Mouse (Mus musculus): ENCODE measurements around the gene Iqgap2.

DNA sequence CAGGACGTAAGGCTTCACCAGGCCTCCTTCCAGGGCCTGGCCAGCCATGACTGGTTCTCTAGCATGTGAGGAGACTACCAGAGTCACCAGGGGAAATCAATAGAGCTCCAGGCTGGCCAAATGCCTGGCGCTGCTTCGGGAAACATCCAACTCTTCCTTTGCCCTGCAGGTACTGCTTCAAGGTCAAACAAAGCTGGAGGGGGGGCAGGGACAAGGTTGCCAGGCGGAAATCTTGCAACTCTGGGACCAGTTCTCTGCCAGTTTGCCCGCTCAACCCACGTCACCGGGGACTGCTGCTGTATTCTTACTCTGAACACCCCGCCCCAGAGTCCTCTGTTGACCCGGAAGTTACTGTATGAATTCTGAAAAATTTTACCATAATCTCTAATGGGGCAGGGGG, 18.5 kb upstream of the Iqgap2 start:
- TF ChIP-seq ZKSCAN1 (IDR thresholded peaks at IDR 0.05; ENCODE audit: borderline replicate concordance, low read depth, low read length) (no peak), CHD1 (IDR thresholded peaks at IDR 0.05; ENCODE audit: low read depth, low read length) (no peak), MAFK (IDR thresholded peaks at IDR 0.05; ENCODE audit: insufficient replicate concordance, low read length) (no peak), POLR2A (IDR thresholded peaks at IDR 0.05; ENCODE audit: low read depth, low read length) (no peak), CHD2 (IDR thresholded peaks at IDR 0.05; ENCODE audit: low read length) (no peak), CTCF (conservative IDR thresholded peaks at IDR 0.05 in 1 of 2, IDR thresholded peaks at IDR 0.05 in 1 of 2; ENCODE audit: low read depth in 2 of 2, low read length in 2 of 2) (no peak), USF1 (IDR thresholded peaks at IDR 0.05; ENCODE audit: low read depth, low read length) (no peak)
